Mouse (Mus musculus): ENCODE results near the gene Slc17a5.

DNA sequence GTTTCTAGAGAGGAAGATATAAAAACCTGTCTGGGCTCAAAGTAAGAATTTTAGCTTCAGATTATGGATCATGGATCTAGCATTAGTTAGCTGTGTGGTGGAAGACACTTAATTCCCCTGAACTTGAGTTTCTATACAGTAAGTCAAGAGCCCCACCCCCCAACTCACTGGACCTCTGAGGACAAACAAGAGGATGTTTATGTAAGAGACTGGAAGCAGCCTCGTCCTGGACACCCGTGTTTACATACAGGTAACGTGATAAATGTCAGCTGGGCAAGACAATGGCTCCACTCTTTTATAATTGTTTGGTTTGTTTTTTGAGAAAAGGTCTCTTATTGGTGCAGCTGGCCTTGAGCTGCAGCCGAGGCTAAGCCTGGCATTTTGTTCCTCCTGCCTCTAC lies 36.1 kb downstream of the Slc17a5 start:
- TF ChIP-seq GATA1 (IDR thresholded peaks at IDR 0.05; ENCODE audit: borderline replicate concordance, low read length) (no peak), FLI1 (IDR thresholded peaks at IDR 0.05; ENCODE audit: low read length) (no peak)
